Mouse (Mus musculus) right cerebral cortex, postnatal 25 days (tissue): Measurements from ENCODE around the gene Plcxd2.

Experiments used
- DNase-seq: peaks from one replicate; pipeline ENCODE4 v3.0.0; 2022

Gene Plcxd2

DNA sequence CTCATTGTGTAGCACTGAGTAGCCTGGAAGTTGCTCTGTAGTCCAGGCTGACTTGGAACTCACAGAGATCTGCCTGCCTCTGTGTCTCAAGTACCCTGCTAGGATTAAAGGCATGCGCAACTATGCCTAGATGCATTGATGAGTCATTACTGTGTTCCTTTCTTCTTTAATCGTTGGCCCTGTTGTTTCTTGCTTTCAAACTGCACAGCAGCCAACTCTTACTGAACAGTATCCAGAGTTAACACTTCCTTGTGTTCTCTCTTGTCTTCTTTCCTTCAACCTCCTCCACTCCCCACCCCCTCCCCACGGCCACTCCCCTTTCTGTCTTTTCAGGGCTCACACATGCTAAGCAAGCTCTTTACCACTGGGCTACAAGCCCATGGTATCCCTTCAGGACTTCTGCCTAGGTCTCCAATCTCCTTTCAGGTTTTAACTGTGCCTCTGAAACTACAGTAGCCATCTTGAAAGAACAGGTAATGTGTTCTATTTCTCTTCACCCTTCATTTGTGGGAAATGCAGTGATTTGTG lies 74.0 kb downstream of the Plcxd2 start:
- DNase-seq, result no peak

DNA sequence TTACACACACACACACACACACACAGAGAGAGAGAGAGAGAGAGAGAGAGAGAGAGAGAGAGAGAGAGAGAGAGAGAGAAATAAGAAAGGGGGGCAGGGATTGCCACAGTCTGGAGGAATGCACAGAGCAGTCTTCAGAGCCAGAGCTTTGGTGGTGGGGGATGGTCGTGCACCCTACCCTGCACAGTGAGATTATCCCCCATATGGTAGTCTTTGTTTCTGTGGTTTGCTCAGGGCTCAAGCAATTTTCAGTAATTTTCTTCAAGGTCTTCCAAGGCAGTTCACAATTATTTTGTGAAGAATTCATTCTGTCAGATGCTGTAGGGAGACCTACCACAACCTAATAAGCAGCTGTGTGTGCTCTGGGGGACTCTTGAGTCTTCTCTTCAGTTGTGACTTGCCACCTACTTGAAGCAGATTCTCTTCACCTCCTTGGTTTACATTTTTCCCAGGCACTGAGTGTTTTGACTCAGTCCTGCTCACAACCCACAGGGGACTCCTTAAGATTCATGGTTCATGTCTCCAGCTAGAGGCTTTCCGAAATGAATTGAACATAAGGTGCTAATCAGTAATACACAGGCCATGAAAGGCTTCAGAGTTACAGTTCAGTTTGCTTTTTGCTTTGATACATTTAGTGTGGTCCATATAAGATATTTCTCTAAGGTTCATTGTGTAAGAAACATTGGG lies 75.2 kb downstream of the Plcxd2 start:
- no peak for DNase-seq

DNA sequence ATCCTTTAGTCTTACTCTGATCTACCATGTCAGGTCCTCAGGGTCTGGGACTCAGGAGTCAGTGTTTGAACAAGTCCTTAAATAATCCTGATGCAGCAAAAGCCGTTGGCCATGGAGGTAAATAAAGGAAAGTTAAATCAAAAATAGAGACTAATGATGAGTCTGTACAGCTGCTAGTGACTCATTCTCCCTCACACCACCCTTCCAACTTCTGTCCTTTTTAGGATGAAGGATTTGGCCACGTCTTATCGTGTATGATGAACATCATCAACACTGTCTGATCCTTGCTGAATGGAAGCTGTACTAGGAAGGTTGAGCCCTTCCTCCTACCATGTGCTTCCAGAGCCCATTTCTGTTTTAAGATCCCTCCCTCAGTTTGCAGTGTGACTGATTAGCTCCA lies 79.7 kb downstream of the Plcxd2 start:
- no peak for DNase-seq

DNA sequence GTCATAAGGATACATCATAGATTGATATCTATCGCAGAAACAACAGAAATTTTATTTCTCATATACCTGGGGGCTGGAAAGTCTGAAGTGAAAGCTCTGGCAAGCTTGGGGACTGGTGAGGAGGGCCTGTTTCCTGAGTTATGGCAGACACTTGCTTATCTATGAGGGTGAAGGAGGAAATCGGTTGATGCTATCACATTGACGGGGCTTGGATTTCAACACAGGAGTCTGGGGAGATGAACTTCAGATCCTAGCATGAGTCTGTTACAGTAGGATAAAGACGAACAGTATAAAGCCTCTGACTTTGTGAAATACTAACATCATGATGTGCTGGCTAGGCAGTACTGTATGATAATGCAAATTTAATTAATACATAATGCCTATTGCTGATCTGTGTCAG lies 81.9 kb downstream of the Plcxd2 start:
- no peak for DNase-seq

DNA sequence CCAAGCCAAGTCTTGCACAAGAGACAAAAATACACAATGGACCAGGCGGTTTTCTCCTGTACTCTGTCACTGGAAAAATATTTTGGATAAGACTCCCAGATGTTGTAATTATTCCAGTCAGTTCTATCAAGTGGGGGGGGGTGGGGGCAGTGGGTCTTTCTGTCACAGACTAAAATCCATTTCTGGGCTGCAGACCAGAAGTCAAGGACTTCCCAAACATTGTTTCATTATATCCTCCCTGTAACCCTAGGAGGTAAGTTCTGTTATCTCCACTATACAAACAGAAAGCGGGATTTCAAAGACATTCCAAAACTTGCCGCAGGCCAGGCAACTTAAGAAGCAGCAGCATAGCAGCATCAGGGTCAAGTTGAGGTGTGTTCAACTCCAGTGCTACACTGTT lies 82.4 kb downstream of the Plcxd2 start:
- DNase-seq, result no peak

GRCm38 (mm10) chr16:45926875-45927274 lies 83.1 kb downstream of the Plcxd2 start:
- no peak for DNase-seq

DNA sequence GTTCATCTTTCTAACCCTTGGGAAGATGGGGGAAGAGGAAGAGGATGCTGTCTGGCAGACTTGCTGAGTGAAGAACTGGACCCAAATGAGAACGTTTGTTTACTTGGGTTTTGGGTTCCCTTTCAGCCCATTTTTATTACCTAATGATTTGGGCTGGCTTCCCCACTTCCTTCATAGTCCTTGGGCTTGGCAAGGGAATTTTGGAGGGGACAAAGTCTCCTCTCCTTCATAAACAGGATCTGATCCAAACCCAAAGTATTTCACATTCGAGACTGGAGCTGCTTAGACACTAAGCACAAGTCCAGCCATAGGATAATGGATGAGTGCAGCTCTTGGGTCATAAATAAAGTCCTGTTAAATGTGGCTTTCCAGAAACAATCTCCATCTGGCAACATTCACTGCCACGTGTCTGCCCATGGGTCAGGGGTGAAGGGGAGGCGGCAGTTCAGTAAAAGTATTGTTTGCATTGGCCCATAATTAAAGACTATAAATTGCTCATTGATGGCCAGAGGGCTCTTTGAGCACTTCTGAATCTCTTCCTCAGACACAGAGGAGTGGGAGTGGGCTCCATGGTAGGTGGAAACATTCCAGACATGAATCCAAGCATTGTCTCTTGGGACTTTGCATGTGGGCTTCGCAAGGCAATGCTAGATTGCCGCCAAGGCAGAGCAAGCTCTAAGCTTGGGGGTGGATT lies 86.1 kb downstream of the Plcxd2 start:
- no peak for DNase-seq

DNA sequence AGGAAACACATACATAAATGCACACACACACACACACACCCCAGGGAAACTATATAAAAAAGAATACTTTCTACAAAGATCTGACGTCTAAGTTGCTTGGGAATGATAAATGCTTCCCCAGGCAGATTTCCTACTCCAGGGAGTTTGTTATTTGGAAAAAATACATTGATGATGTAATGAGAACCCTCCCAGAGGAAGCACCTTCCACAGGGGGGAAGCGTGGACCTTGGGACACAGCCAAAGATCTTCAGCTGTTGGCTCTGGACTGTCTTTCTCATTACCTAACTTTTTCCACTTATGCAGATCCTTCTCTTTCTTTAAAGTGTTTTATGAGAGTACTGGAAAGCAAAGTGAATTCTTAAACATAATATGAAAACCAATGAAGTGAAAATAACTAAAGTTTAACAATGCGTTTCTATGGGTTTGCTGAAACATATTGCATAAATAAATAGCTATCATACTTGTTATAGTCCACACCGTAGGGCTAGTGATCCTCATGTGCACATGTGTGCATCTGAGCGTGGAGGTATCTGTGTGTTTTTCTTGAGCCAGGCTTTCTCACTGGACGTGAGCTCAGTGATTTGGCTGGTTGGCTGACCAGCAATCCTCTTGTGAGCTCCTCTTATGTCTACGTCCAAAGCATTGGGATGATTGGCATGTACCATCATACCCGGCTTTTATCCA lies 87.3 kb downstream of the Plcxd2 start:
- no peak for DNase-seq

- no peak for DNase-seq
These were observed 90.4 kb downstream of the Plcxd2 start for GRCm38 (mm10) chr16:45919572-45919971.
